Comparison of ENCODE assay signal across 8 mouse cellular contexts in genomic region chr4:82506081-82506730, GRCm38 (mm10).
DNase-seq lines count a peak whose midpoint lies in the region; ATAC-seq and TF ChIP-seq lines count a peak whose summit lies in the region.

No protein-coding gene starts in this region.

- WGBS in hindbrain, embryonic 16.5 days = 0% methylated on average over 15 of the region's 81 CpGs

- no peak; the same call in 1 of the 2 replicates for TF ChIP-seq CTCF in left cerebral cortex, adult 2 months (IDR thresholded peaks at IDR 0.05)

- peak overlapping the region; percentile 99 for H3K4me2 ChIP-seq in hindbrain, embryonic 16.5 days (ENCODE audit: low read length)

- H3K4me1 ChIP-seq in hindbrain, embryonic 16.5 days (ENCODE audit: control insufficient read depth, insufficient read depth, low read depth, low read length) = peaks cover 7% of the 10 kb centered on the region

- H3K9ac ChIP-seq in hindbrain, embryonic 16.5 days (ENCODE audit: low read depth, low read length) = peak overlapping the region; percentile 97

- H3K36me3 ChIP-seq in hindbrain, embryonic 16.5 days (ENCODE audit: control insufficient read depth, insufficient read depth, low read length) = no peaks in the 10 kb centered on the region

- ATAC-seq in hindbrain, embryonic 16.5 days = peak; percentile 66

- H3K27ac ChIP-seq in hindbrain, embryonic 16.5 days (ENCODE audit: low read depth, low read length) = peak overlapping the region; percentile 99
- peak overlapping the region; percentile 98 for H3K27ac ChIP-seq in left cerebral cortex, adult 2 months

- peak; percentile 96 to 97 for DNase-seq in adrenal gland, adult (ENCODE audit: inconsistent age in 2 of 2, low spot score in 1 of 2)
- DNase-seq in cerebellum, postnatal 4 days (ENCODE audit: low spot score in 2 of 2) = peak; percentile 63 to 87
- DNase-seq in gastrocnemius, postnatal 10 days = peak; percentile 97
- peak; percentile 88 to 90 for DNase-seq in left cerebral cortex, adult 2 months (ENCODE audit: extremely low spot score in 1 of 2, low spot score in 2 of 2)
- DNase-seq in lung, postnatal 25 days (ENCODE audit: low spot score) = peak; percentile 90
- peak; percentile 90 to 92 for DNase-seq in right cerebral cortex, postnatal 10 days (ENCODE audit: low spot score in 2 of 2)
- no peak for DNase-seq in thymus, adult 18-20 months

- H3K4me3 ChIP-seq in hindbrain, embryonic 16.5 days (ENCODE audit: low read length) = peak overlapping the region; percentile 80
- peak overlapping the region; percentile 93 for H3K4me3 ChIP-seq in left cerebral cortex, adult 2 months

- H3K9me3 ChIP-seq in hindbrain, embryonic 16.5 days (ENCODE audit: control insufficient read depth, low read length) = no peaks in the 10 kb centered on the region

- intact Hi-C loops in left cerebral cortex, adult 2 months (cut with DNase I) = loop anchor here (5.0 to 10.0 kb wide), 2 partner anchors 204 to 761 kb away; no protein-coding TSS in a partner anchor

- H3K27me3 ChIP-seq in hindbrain, embryonic 16.5 days (replicated peaks; ENCODE audit: control insufficient read depth, insufficient read depth, low read length) = no peaks in the 10 kb centered on the region

Comparison
In these comparisons a context has a peak if more than half of its experiments do, and no peak if none do; other contexts are left out.
1. DNase-seq: peak in adrenal gland, adult (2 of 2), cerebellum, postnatal 4 days (2 of 2), gastrocnemius, postnatal 10 days (single experiment), left cerebral cortex, adult 2 months (2 of 2), lung, postnatal 25 days (single experiment) and right cerebral cortex, postnatal 10 days (2 of 2); none in thymus, adult 18-20 months (0 of 2).